Mouse (Mus musculus): ENCODE measurements at regions not wholly inside any gene's neighbourhood (a gene's known extent, or its start where the extent isn't known, plus 50 kb on each side); places are given as distances from the start of the nearest gene placed in this dataset.

DNA sequence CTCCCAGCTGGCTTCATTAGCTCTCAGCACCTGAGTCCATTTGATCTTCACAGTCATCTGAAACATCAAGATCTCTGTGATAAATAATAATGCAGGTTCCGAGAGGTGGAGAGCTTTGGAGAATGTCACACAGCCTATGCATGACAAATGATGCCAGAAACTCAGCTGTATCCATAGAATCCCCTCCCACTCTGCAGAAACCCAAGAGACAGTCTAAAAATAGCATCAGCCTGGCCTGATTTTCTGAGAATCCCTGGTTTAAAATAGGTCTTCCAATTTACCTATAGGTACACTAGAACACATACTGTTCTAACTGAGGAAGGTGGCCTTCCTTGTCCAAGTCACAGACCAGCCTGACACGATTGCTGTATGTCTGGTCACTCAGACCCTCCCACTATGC is 184.0 kb upstream of the B3gat1 start:
- TF ChIP-seq CTCF (IDR thresholded peaks at IDR 0.05; ENCODE audit: control insufficient read depth, insufficient read depth, insufficient read length), result no peak
- no peak for TF ChIP-seq FOSL1 (IDR thresholded peaks at IDR 0.05; ENCODE audit: insufficient read depth, low read length, poor library complexity, severe bottlenecking)
- no peak for TF ChIP-seq CEBPB (IDR thresholded peaks at IDR 0.05; ENCODE audit: low read depth)

Data from C2C12 (cell line).